Mouse (Mus musculus): ENCODE measurements around the gene Vav2.

DNA sequence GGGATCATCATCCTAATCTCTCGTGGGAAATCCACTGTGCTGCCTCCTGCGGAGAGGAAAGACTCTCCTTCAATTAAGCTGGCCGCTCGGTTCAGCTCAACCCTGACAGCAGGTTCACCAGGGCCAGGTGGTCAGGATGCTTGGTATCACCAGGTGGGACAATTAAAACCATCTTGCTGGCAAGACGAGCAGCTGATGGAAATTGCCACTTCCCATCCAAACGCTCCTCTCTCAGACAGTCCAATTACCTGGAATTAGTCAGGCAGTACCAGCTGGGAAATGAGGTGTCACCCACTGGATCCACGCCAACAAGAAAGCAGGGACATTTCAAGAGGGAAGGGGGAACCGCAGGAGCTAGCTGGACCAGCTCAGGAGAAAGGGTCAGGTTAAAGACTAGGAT, 96.4 kb downstream of the Vav2 start:
- TF ChIP-seq POLR2A (IDR thresholded peaks at IDR 0.05; ENCODE audit: insufficient read depth, low read depth, low read length), result no peak
- no peak for TF ChIP-seq CTCF (IDR thresholded peaks at IDR 0.05; ENCODE audit: insufficient read depth, low read depth, low read length)
